Mouse (Mus musculus) mouse trophoblast stem cell (cell line): Measurements from ENCODE around the gene Dcun1d5.
"Not testable (repeated sequence)": the region's sequence is repeated elsewhere in the genome, so short reads cannot be mapped to it uniquely, and the experiment has no call there.

Source experiments
- in situ Hi-C, 2 experiments: fragments of 300-500 bp; cut with MseI, MboI; formaldehyde crosslinking; loops; 2 replicates in 1 of 2; 3 replicates in 1 of 2; pipeline ENCODE4 v1.15.1; 2025

Gene Dcun1d5

DNA sequence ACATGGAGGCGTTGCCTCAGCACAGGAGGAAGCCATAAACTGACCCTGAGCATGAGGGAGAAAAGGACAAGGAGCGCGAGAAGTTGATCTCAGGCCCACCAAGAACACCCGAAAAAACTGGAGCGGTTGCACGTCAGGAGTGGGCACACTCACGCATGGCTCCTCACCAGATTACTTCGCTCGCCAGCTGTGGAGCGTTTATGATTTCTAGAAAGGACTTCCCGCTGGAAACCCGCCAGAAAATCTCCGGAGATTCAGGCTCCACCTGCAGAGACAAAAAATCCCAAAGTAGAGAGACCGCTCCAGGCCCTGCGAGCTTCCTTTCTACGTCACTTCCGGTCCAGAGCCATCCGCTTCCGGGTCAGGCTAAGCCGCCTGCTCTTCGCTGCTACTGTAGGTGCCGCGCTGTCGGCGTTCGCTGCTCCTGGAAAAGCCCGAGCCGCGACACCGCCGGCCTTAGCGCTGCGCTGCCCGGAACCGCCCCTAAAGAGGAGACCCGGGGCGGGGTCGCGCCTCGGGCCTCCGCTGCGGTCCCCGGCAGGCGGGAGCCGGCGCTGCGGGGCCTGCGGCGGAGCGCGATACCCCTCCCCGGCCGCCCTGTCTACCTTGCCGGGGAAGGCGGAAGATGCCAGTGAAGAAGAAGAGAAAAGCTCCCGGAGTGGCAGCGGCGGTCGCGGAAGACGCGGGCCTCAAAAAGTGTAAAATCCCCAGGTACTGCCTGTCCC, at the start of gene Dcun1d5, which contains the start of gene Dync2h1:
Gene Dcun1d5 (plus strand): TSS at position 349 of the 725 bp plus-strand sequence.
Gene Dync2h1 (minus strand): TSS at position 275 of the 725 bp plus-strand sequence.
- in situ Hi-C loops = no loop called here

GRCm38 (mm10) chr9:7154391-7154790, 29.9 kb upstream of the Dcun1d5 start:
- in situ Hi-C loops = no loop called here

DNA sequence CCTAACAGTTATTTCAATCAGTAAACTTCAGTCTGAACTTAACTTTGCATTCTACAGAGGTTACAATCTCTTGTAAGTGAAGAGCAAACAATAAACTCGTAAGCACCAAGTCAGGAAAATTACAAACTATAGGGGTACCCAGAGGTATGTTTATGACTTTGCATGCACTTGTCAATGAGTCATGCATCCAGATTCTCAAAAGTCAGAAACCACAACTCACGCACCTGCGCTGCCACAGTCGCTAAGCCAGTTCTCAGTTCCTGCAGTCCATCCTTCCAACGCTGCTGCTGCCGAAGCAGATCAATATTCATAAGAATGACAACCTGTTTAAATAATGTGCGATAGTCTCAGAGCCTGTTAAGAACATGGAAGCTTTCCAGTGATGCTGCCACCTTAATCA, 25.7 kb upstream of the Dcun1d5 start:
- in situ Hi-C loops = no loop called here

DNA sequence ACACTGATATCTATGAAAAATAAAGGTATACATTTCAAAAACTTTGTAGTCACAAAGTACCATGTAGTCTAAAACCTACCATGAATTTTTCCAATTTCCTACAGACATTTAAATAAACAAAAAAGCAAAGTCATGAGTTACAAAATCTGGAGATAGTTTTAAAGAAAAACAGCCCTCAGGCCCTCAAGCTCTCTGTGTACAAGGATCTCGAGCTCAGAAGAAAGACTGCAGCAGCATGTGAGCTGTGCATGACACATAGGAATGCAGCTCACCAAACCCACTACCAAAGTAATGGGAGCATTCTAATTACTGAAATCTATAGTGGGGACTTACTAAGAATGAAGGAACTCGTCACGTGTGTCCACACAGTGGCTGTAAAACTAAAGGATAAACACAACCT, 24.6 kb upstream of the Dcun1d5 start:
- in situ Hi-C loops = no loop called here

DNA sequence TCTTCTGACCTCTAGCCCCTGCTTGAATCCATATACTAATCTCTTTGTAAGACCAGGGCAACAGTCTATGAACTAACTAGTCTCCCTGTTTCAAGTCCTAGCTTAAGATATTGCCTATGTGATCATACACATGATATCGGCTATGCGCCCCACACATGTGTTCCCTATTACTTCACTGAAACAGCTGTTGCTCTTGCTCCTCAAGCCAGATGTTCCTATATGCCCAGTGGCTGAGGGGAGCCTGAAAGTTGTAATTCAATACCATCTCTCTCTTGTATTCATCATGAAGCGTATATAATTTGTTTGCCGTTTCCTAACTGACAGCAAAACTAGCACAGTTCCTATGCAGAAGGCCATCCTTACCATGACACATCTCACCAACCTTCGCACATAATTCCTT, 23.6 kb upstream of the Dcun1d5 start:
- in situ Hi-C loops = no loop called here

DNA sequence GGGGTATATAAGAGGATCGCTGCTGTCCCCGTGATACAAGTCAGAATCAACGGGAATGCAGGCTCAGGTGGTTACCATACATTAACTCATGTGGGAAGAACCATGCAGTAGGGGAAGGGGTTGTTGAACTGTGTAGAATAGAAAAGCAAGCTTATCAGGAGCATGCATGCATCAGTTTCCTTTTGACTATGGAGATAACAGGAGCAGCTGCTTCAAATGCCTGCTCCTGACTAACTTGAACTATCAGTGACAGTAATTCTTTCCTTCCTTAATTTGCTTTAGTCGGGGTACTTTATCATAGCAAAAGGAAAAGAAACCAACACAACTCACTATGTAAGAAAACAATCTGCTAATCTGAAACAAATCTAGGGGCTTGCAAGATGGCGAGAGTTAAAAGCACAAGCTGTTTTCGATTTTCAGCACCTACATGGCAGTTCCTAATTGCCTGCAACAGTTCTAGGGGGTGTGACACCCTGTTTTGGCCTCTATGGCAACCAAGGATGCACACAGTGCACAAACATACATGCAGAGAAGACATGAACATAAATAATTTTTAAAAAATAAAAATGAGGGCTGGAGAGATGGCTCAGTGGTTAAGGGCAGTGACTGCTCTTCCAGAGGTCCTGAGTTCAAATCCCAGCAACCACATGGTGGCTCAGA, 16.9 kb upstream of the Dcun1d5 start:
- in situ Hi-C loops = no loop called here

- in situ Hi-C loops = no loop called here
Measured at GRCm38 (mm10) chr9:7173756-7174155, 10.6 kb upstream of the Dcun1d5 start.

- in situ Hi-C loops = no loop called here
Measured at GRCm38 (mm10) chr9:7176618-7177610, 7.4 kb upstream of the Dcun1d5 start.

GRCm38 (mm10) chr9:7184897-7185291, 574 bp downstream of the Dcun1d5 start:
- in situ Hi-C loops = no loop called here

GRCm38 (mm10) chr9:7190694-7191093, 6.4 kb downstream of the Dcun1d5 start:
- in situ Hi-C loops = not testable (repeated sequence)

GRCm38 (mm10) chr9:7216240-7216639, 31.9 kb downstream of the Dcun1d5 start:
- in situ Hi-C loops = loop anchor here in 1 of 2 experiments (5.0 kb wide), 1 partner anchor 381 kb away; no protein-coding TSS in a partner anchor

DNA sequence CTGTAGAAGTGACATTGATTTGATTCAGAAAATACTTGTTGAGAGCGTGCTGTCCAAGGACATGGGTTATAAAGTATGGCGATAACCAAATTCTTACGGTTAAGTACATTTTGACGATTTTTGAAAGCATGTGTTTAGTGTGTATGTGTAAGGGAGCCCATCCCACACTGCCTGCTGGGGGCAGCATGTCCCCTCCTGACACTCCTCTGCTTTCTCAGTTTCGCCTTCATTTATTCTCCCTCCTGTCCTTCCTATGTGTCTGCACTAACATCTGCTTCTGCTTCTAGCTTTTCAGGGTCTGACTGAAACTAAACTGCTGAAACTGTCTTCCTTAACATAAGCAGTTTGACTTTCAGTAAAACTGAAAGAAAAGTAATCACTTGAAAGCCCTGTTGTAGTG, 36.7 kb downstream of the Dcun1d5 start:
- in situ Hi-C loops = no loop called here

DNA sequence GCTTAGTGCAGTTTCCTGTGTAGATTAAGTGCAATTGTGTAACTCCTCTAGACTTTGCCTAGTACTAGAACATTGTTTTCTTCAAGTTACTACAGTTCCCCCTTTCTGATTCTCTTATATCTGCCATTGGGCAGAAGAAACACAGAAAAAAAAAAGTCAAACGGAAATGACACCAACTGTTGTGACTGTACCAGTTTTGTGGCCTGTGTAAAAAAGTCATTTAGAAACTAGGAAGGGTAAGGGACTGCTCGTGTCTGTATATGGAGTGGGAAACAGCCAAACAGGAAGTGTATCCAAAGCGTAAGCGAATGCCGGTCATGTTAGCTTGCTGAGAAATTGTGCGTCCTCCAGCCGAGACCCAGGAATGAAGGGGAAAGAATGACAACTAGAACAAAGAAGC, 37.1 kb downstream of the Dcun1d5 start:
- in situ Hi-C loops = no loop called here

GRCm38 (mm10) chr9:7238619-7239018, 54.3 kb downstream of the Dcun1d5 start:
- in situ Hi-C loops = no loop called here

GRCm38 (mm10) chr9:7239967-7240366, 55.6 kb downstream of the Dcun1d5 start:
- in situ Hi-C loops = no loop called here

GRCm38 (mm10) chr9:7252797-7253654, 68.7 kb downstream of the Dcun1d5 start:
- in situ Hi-C loops = no loop called here
